Mouse (Mus musculus): ENCODE results near the gene Ndufa12.

GRCm38 (mm10) chr10:94165426-94165825 is 33.1 kb upstream of the Ndufa12 start:
- TF ChIP-seq POLR2A (IDR thresholded peaks at IDR 0.05; ENCODE audit: low read depth, low read length) (no peak), CTCF (conservative IDR thresholded peaks at IDR 0.05; ENCODE audit: insufficient read depth, insufficient read length, low read depth, low read length) (no peak)
